Mouse (Mus musculus): ENCODE measurements at regions not wholly inside any gene's neighbourhood (a gene's known extent, or its start where the extent isn't known, plus 50 kb on each side); places are given as distances from the start of the nearest gene placed in this dataset.
A peak's percentile ranks its signal among the peaks of the same experiment; 100 is the strongest.

GRCm38 (mm10) chrX:13344701-13345100, 63.9 kb downstream of the Ddx3x start:
- no peak for DNase-seq (ENCODE audit: low spot score in 2 of 2)

- DNase-seq (ENCODE audit: low spot score in 2 of 2), result no peak
Observed at GRCm38 (mm10) chrX:13345126-13345525, 64.4 kb downstream of the Ddx3x start.

- no peak for DNase-seq (ENCODE audit: low spot score in 2 of 2)
Observed at GRCm38 (mm10) chrX:13346011-13346631, 65.4 kb downstream of the Ddx3x start.

- no peak for DNase-seq (ENCODE audit: low spot score in 2 of 2)
Observed at GRCm38 (mm10) chrX:13346696-13347026, 65.9 kb downstream of the Ddx3x start.

GRCm38 (mm10) chrX:13347027-13347840, 66.5 kb downstream of the Ddx3x start:
- DNase-seq (ENCODE audit: low spot score in 2 of 2), result peak; percentile 18 to 51

GRCm38 (mm10) chrX:13348415-13348814, 67.6 kb downstream of the Ddx3x start:
- no peak for DNase-seq (ENCODE audit: low spot score in 2 of 2)

GRCm38 (mm10) chrX:13350461-13350860, 69.7 kb downstream of the Ddx3x start:
- no peak for DNase-seq (ENCODE audit: low spot score in 2 of 2)

GRCm38 (mm10) chrX:13357149-13357783, 76.5 kb downstream of the Ddx3x start:
- DNase-seq (ENCODE audit: low spot score in 2 of 2), result no peak

GRCm38 (mm10) chrX:13357973-13358372, 77.2 kb downstream of the Ddx3x start:
- DNase-seq (ENCODE audit: low spot score in 2 of 2), result no peak

GRCm38 (mm10) chrX:13360436-13360835, 79.7 kb downstream of the Ddx3x start:
- DNase-seq (ENCODE audit: low spot score in 2 of 2), result no peak

GRCm38 (mm10) chrX:13370319-13370718, 89.5 kb downstream of the Ddx3x start:
- no peak for DNase-seq (ENCODE audit: low spot score in 2 of 2)

GRCm38 (mm10) chrX:13372752-13373151, 92.0 kb downstream of the Ddx3x start:
- DNase-seq (ENCODE audit: low spot score in 2 of 2), result no peak

- DNase-seq (ENCODE audit: low spot score in 2 of 2), result no peak
Observed at GRCm38 (mm10) chrX:13386354-13386753, 79.6 kb upstream of the Nyx start.

GRCm38 (mm10) chrX:13398466-13398865, 67.4 kb upstream of the Nyx start:
- DNase-seq (ENCODE audit: low spot score in 2 of 2), result no peak

GRCm38 (mm10) chrX:13412726-13413125, 53.2 kb upstream of the Nyx start:
- no peak for DNase-seq (ENCODE audit: low spot score in 2 of 2)

GRCm38 (mm10) chrX:13413135-13413534, 52.8 kb upstream of the Nyx start:
- no peak for DNase-seq (ENCODE audit: low spot score in 2 of 2)
